Mouse (Mus musculus): ENCODE results near the gene Nono. TPM values are rescaled to one million over a fixed set of nuclear protein-coding genes. Genes with fewer than 3 reads are reported as not detected.

The Nono gene
- polyA plus RNA-seq (2014; fragmentation: Nextera tagmentation; extraction: Ambion mirVana): 628 and 659 TPM in 2 replicates

DNA sequence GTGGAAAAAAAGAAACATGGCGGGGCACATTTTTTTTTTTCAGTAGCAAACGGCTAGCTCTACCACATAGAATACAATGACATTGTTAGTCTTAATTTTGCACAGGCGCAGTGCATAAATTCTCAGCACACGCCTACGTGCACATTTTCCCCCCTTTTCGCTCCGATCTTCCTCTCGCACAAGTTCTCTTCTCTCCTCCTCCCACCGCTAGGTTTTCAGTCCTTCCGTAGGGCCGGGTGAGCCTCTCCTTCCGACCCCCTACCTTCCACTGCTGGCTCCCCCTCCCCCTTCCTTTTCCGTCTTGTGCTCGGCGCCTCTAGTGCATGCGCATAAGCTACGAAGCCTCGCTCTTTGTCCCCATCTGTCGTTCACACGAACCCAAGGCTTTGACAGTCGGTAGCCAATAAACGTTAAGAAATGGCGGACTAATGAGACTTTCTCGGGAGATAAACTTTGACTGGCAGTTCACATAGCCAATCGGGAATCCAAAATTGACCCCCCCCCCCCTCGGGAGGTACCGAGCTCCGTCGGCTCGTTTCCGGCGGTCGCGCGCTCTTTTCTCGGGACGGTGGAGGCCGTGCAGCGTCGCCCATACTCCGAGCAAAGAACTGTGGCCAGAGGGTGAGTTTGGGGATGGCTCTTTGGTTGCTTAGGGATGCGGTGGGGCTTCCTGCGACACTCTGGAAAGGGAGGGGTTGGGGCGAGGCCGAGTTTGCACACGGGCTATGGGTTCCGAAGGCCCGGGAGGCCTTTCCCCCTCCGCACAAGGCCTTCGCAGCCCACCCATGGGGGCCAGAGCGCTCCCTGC, at the start of gene Nono:
Nono (plus strand) TSS at position 177 of the 808 bp plus-strand sequence.
- peak; percentile 89 for DNase-seq (ENCODE audit: low spot score)
- 20% methylated on average over 45 of the region's 51 CpGs for WGBS
- Histone ChIP-seq H3K4me1 (ENCODE audit: control insufficient read depth, insufficient read depth, low read length) (no peaks in the 10 kb centered on the region), H3K9me3 (ENCODE audit: control insufficient read depth, low read length) (no peaks in the 10 kb centered on the region), H3K36me3 (ENCODE audit: control insufficient read depth, insufficient read depth, low read length) (no peaks in the 10 kb centered on the region; the same call in 1 of the 2 replicates), H3K27ac (ENCODE audit: low read depth, low read length) (peak within 1 kb of the TSS; percentile 92), H3K4me2 (ENCODE audit: low read depth) (peak within 1 kb of the TSS; percentile 49), H3K4me3 (ENCODE audit: low read depth, low read length) (peak within 1 kb of the TSS; percentile 70), H3K9ac (ENCODE audit: low read length) (peak within 1 kb of the TSS; percentile 93), H3K27me3 (ENCODE audit: control insufficient read depth, insufficient read depth, low read length) (no peaks in the 10 kb centered on the region)
- peak; percentile 94 for ATAC-seq (ENCODE audit: insufficient read depth, low FRiP score, low TSS enrichment)

DNA sequence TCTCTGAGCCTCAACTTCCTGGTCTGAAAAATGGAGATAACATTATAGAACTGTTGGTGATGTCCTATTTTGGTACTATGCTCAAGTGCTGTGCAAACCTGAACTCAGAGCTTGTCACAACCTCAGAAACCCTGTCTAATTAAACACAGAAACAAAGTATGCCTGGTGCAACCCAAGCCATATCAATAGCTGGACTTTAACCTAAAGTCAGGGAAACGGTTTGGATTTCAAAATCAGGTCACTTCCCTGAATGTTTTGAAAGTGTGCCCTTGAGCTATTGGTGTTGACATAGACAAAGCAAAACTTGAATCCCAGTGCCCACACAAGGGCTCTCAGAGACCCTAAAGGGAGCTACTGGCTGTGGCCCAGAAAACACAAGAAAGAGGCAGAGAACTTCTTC, 49.4 kb upstream of the Nono start:
- no peak overlapping the region for H3K27ac ChIP-seq (ENCODE audit: low read depth, low read length)
- no peaks in the 10 kb centered on the region for H3K4me1 ChIP-seq (ENCODE audit: control insufficient read depth, insufficient read depth, low read length)
- no peaks in the 10 kb centered on the region for H3K9me3 ChIP-seq (ENCODE audit: control insufficient read depth, low read length)
- H3K4me2 ChIP-seq (ENCODE audit: low read depth): no peak overlapping the region
- DNase-seq (ENCODE audit: low spot score): no peak
- no peaks in the 10 kb centered on the region; the same call in 1 of the 2 replicates for H3K36me3 ChIP-seq (ENCODE audit: control insufficient read depth, insufficient read depth, low read length)
- no peak overlapping the region for H3K9ac ChIP-seq (ENCODE audit: low read length)
- peaks cover 28% of the 10 kb centered on the region for H3K27me3 ChIP-seq (ENCODE audit: control insufficient read depth, insufficient read depth, low read length)
- no peak for ATAC-seq (ENCODE audit: insufficient read depth, low FRiP score, low TSS enrichment)
- whole genome bisulfite sequencing: 86% methylated on average over 1 of the region's 1 CpGs
- H3K4me3 ChIP-seq (ENCODE audit: low read depth, low read length): no peak overlapping the region

DNA sequence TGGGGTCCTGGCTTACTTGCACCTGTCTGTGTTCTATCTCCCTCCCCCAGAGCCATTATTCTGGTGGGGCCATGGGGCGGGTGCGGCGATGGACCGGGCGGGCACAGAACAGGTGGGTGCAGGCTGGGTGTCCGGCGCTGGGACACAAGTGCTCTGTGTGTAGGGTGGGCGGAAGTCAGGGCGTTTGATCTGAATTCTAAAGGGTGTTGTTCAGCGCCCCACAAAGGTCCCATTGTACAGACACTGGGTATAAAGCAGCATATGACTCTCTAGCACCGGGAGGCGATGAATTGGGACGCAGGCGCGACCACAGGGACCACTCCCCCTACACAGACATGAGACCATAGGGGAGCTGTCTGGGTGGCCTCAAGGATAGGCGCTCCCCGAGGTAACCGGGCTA, 45.7 kb upstream of the Nono start:
- no peak overlapping the region for H3K27ac ChIP-seq (ENCODE audit: low read depth, low read length)
- no peaks in the 10 kb centered on the region for H3K4me1 ChIP-seq (ENCODE audit: control insufficient read depth, insufficient read depth, low read length)
- no peak overlapping the region for H3K9ac ChIP-seq (ENCODE audit: low read length)
- no peak for DNase-seq (ENCODE audit: low spot score)
- H3K4me2 ChIP-seq (ENCODE audit: low read depth): no peak overlapping the region
- 32% methylated on average over 18 of the region's 18 CpGs for WGBS
- ATAC-seq (ENCODE audit: insufficient read depth, low FRiP score, low TSS enrichment): no peak
- H3K36me3 ChIP-seq (ENCODE audit: control insufficient read depth, insufficient read depth, low read length): no peaks in the 10 kb centered on the region; the same call in 1 of the 2 replicates
- H3K9me3 ChIP-seq (ENCODE audit: control insufficient read depth, low read length): no peaks in the 10 kb centered on the region
- peaks cover 35% of the 10 kb centered on the region for H3K27me3 ChIP-seq (ENCODE audit: control insufficient read depth, insufficient read depth, low read length)
- no peak overlapping the region for H3K4me3 ChIP-seq (ENCODE audit: low read depth, low read length)

DNA sequence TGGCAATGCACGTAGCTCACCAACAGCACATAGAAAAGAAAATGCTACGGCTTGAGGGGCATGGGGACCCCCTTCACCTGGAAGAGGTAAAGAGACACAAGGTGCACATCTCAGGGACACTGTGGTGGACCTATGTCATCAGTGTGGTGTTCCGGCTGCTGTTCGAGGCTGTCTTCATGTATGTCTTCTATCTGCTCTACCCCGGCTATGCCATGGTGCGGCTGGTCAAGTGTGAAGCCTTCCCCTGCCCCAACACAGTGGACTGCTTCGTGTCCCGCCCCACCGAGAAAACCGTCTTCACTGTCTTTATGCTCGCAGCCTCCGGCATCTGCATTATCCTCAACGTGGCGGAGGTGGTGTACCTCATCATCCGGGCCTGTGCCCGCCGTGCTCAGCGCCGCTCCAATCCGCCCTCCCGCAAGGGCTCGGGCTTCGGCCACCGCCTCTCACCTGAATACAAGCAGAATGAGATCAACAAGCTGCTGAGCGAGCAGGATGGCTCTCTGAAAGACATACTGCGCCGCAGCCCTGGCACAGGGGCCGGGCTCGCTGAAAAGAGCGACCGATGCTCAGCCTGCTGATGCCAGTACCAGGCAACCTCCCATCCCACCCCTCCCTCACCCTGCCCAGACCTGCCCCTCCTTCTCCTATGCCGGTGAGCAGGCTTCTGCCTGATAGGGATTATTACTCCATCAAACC, 44.5 kb upstream of the Nono start:
- WGBS: 13% methylated on average over 30 of the region's 32 CpGs
- peak overlapping the region; percentile 28 for H3K4me2 ChIP-seq (ENCODE audit: low read depth)
- DNase-seq (ENCODE audit: low spot score): no peak
- H3K27ac ChIP-seq (ENCODE audit: low read depth, low read length): no peak overlapping the region
- ATAC-seq (ENCODE audit: insufficient read depth, low FRiP score, low TSS enrichment): no peak
- H3K4me1 ChIP-seq (ENCODE audit: control insufficient read depth, insufficient read depth, low read length): no peaks in the 10 kb centered on the region
- H3K4me3 ChIP-seq (ENCODE audit: low read depth, low read length): peak overlapping the region; percentile 13; the same call in 1 of the 2 replicates
- H3K9me3 ChIP-seq (ENCODE audit: control insufficient read depth, low read length): no peaks in the 10 kb centered on the region
- H3K27me3 ChIP-seq (ENCODE audit: control insufficient read depth, insufficient read depth, low read length): peaks cover 37% of the 10 kb centered on the region
- H3K9ac ChIP-seq (ENCODE audit: low read length): no peak overlapping the region
- no peaks in the 10 kb centered on the region; the same call in 1 of the 2 replicates for H3K36me3 ChIP-seq (ENCODE audit: control insufficient read depth, insufficient read depth, low read length)

DNA sequence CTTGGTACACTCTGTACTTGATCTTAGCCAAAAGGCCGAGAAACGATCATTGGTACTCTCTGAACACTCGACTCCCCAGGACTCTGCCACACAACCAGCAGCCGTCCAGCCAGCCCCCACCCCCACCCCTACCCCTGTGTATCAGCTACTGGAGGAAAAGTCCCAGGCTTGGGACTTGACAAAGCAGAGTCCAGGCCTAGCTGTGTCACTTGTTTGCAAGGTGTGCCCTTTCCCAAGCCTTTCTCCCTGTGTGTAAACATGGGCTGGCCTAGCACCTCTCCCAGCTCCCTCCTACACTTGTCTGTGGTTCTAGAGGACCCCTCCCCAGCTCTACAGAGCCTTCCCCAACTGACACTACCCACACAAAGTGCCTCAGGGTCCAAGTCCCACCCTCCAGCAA, 42.9 kb upstream of the Nono start:
- Histone ChIP-seq H3K27ac (ENCODE audit: low read depth, low read length) (no peak overlapping the region), H3K36me3 (ENCODE audit: control insufficient read depth, insufficient read depth, low read length) (no peaks in the 10 kb centered on the region; the same call in 1 of the 2 replicates), H3K9me3 (ENCODE audit: control insufficient read depth, low read length) (no peaks in the 10 kb centered on the region), H3K27me3 (ENCODE audit: control insufficient read depth, insufficient read depth, low read length) (peaks cover 37% of the 10 kb centered on the region), H3K4me2 (ENCODE audit: low read depth) (no peak overlapping the region), H3K4me1 (ENCODE audit: control insufficient read depth, insufficient read depth, low read length) (no peaks in the 10 kb centered on the region), H3K9ac (ENCODE audit: low read length) (no peak overlapping the region), H3K4me3 (ENCODE audit: low read depth, low read length) (no peak overlapping the region)
- ATAC-seq (ENCODE audit: insufficient read depth, low FRiP score, low TSS enrichment): no peak
- WGBS: 21% methylated on average over 4 of the region's 4 CpGs
- no peak for DNase-seq (ENCODE audit: low spot score)

DNA sequence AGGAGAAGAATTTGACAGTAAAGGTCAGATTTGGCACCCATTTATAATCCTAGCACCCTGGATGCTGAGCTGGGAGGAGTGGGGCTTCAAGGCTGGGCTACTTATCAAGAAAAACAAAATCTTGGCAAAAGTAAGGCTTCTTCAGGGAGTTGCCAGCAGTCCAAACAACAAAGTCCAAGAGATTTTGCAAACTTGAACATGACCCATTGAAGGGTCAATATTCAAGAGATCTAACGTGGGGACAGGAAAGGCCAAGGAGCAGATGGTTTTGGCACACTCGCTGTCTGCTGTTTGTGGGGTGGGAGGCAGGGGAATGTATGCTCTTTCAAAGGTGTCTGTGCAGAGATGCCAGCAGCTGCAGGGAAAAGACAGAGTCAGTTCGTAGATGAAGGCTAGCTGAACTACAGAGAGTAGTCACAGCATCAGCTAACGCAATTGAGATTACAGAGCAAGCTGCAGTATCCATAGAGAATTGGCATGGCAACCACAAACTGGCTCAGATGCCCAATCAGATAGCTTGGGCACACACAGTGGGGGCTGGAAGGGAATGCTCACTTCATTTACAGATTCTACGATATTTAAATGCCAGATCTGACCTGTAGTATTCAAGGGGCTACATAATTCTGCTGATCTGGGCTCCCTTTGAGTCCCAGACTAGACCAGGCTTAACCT, 40.1 kb upstream of the Nono start:
- H3K9me3 ChIP-seq (ENCODE audit: control insufficient read depth, low read length): no peaks in the 10 kb centered on the region
- DNase-seq (ENCODE audit: low spot score): no peak
- no peak overlapping the region for H3K4me2 ChIP-seq (ENCODE audit: low read depth)
- H3K36me3 ChIP-seq (ENCODE audit: control insufficient read depth, insufficient read depth, low read length): no peaks in the 10 kb centered on the region; the same call in 1 of the 2 replicates
- ATAC-seq (ENCODE audit: insufficient read depth, low FRiP score, low TSS enrichment): no peak
- H3K4me1 ChIP-seq (ENCODE audit: control insufficient read depth, insufficient read depth, low read length): no peaks in the 10 kb centered on the region
- no peak overlapping the region for H3K27ac ChIP-seq (ENCODE audit: low read depth, low read length)
- 71% methylated on average over 5 of the region's 5 CpGs for WGBS
- H3K27me3 ChIP-seq (ENCODE audit: control insufficient read depth, insufficient read depth, low read length): peaks cover 16% of the 10 kb centered on the region
- no peak overlapping the region for H3K4me3 ChIP-seq (ENCODE audit: low read depth, low read length)
- no peak overlapping the region for H3K9ac ChIP-seq (ENCODE audit: low read length)

DNA sequence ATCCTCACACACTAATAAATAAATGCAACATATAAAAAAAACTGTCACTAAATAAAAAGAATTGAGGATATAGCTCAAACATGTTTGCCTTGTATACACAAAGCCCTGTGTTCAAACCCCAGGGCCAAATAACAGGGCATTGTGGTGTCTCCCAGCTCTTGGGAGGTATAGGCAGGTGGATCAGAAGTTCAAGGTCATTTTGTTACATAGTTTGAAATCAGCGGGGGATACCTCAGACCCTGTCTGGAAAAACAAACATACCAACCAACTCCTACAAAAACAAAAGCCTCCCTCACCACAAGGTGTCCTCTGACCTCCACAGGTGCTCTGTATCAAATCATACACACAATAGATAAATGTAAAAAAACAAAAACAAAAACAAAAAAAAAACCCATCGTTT, 34.8 kb upstream of the Nono start:
- no peaks in the 10 kb centered on the region for H3K4me1 ChIP-seq (ENCODE audit: control insufficient read depth, insufficient read depth, low read length)
- no peak for ATAC-seq (ENCODE audit: insufficient read depth, low FRiP score, low TSS enrichment)
- no peak overlapping the region for H3K27ac ChIP-seq (ENCODE audit: low read depth, low read length)
- no peaks in the 10 kb centered on the region for H3K9me3 ChIP-seq (ENCODE audit: control insufficient read depth, low read length)
- WGBS: 69% methylated on average over 2 of the region's 2 CpGs
- H3K4me2 ChIP-seq (ENCODE audit: low read depth): no peak overlapping the region
- no peak overlapping the region for H3K4me3 ChIP-seq (ENCODE audit: low read depth, low read length)
- no peaks in the 10 kb centered on the region for H3K36me3 ChIP-seq (ENCODE audit: control insufficient read depth, insufficient read depth, low read length)
- no peak for DNase-seq (ENCODE audit: low spot score)
- peaks cover 7% of the 10 kb centered on the region; the same call in 1 of the 2 replicates for H3K27me3 ChIP-seq (ENCODE audit: control insufficient read depth, insufficient read depth, low read length)
- H3K9ac ChIP-seq (ENCODE audit: low read length): no peak overlapping the region

DNA sequence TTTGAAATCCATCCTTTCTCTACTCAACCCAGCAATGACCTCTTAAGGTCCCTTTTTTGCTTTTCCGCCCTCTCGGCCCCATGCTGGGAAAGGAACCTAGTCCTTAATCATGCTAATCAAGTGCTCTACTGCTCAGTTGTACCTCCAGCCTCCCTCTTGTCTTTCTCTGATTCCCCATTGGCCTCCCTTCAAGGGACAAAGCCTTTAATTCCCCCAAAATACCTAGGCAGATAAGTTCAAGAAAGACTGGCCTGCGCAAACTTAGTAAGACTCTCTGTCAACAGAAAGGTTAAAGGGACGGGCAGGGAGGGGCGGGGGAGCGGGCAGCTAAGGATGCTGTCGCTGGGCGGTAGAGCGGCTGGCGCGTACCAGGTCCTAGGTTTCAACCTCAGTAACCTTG, 32.7 kb upstream of the Nono start:
- H3K9me3 ChIP-seq (ENCODE audit: control insufficient read depth, low read length): no peaks in the 10 kb centered on the region
- WGBS: 31% methylated on average over 11 of the region's 11 CpGs
- no peak for DNase-seq (ENCODE audit: low spot score)
- H3K4me3 ChIP-seq (ENCODE audit: low read depth, low read length): no peak overlapping the region
- no peak overlapping the region for H3K9ac ChIP-seq (ENCODE audit: low read length)
- H3K27me3 ChIP-seq (ENCODE audit: control insufficient read depth, insufficient read depth, low read length): peaks cover 7% of the 10 kb centered on the region; the same call in 1 of the 2 replicates
- H3K4me2 ChIP-seq (ENCODE audit: low read depth): no peak overlapping the region; the same call in 1 of the 2 replicates
- H3K4me1 ChIP-seq (ENCODE audit: control insufficient read depth, insufficient read depth, low read length): no peaks in the 10 kb centered on the region
- no peak for ATAC-seq (ENCODE audit: insufficient read depth, low FRiP score, low TSS enrichment)
- no peaks in the 10 kb centered on the region for H3K36me3 ChIP-seq (ENCODE audit: control insufficient read depth, insufficient read depth, low read length)
- H3K27ac ChIP-seq (ENCODE audit: low read depth, low read length): no peak overlapping the region
